Mouse (Mus musculus): Measurements from ENCODE around the gene Abcg3.
A peak's percentile ranks its signal among the peaks of the same experiment; 100 is the strongest.
"Not testable (repeated sequence)": the region's sequence is repeated elsewhere in the genome, so short reads cannot be mapped to it uniquely, and the experiment has no call there.

Abcg3 gene

DNA sequence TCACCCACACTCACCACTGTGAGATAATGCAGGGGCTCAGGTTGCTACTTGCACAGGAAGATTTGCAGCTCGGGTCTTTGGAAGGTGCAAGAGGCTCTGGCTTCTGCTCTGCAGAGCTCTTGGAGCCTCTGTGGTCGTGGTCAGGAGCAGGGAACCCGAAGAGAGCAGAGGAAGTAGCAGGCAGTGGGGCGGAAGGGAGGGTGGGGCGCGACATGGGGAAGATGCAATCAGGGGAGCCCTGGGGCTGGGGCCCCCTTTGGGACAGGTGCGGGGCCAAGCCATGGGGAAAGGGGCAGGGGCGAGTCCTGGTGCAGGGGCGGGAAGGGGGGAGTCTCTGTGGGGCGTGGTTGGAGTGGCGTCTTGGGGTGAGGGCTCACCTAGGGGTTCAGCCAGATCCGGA lies at the start of gene Abcg3:
TSS of gene Abcg3 (minus strand) at position 184 of the 400 bp plus-strand sequence.
- peak; percentile 32 to 37 for DNase-seq

DNA sequence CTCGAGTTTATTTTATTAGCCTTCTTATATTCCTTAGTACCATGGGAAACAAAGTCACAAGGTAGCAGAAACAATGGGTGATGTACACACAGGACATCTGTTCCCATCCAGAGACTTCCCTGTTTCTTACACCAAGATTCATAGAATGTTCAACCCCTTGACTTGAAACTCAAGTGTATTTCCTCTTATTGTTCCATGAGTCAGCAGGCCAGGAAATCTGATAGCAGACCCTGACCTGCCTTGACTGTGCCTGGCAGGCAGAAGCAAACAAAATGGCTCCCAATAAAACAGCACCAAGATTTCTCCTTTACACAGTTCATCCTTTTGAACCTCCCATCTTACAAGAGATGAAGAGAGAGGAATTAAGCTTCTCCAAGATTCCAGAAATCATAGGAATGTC lies 30.0 kb upstream of the Abcg3 start:
- no peak for DNase-seq

DNA sequence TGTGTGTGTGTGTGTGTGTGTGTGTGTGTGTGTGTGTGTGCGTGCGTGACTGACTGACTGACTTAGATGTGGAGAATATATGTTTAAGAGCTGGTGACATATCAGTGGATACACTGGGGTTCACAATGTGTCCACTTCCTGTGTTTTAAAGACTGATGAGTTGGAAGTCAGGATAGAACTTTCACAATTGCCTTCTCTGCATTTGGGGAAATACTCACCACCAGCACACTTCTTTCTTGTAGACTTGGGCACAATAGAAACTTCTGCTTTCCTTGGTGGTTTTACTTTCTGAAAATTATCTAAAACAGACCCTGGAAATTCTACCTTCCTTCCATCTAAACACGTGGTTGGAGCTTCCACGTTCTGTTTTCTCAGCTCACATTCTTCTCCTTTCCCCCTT lies 29.1 kb upstream of the Abcg3 start:
- no peak for DNase-seq

DNA sequence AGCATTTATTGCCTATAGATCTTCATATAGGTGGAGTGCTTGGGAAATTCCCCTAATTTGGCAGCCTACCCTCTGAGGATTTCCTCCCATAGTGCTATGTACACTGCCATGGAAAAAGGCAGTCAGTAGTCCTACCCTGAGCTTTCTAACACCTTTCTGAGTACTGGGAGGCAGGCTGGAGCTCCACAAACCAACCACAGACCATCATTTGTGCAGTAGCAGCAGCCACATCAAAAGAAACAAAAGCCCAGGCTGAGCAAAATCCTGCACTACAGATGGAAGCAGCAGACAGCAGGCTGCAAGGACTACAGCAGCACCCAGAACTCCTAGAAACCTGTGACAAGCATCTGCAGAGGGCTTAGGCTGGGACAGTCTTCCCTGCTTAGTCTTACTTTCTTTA lies 27.9 kb upstream of the Abcg3 start:
- no peak for DNase-seq

DNA sequence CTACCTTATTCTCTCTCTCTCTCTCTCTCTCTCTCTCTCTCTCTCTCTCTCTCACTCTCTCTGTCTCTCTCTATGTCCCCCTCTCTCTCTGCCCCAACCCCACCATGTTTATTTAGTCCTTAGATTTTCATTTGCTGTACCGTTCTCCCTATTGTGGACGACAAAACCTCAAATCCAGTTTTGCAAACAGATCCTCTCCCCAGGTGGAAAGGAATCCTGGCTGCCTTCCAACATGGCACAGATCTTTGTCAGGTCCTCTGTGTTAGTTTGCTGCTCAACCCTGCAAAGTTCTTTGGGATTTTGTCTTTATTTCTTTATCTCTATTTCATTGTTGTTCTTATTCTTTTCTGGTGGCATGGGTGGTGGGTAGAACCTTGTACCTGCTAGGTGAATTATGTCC lies 6.9 kb upstream of the Abcg3 start:
- DNase-seq, result no peak

DNA sequence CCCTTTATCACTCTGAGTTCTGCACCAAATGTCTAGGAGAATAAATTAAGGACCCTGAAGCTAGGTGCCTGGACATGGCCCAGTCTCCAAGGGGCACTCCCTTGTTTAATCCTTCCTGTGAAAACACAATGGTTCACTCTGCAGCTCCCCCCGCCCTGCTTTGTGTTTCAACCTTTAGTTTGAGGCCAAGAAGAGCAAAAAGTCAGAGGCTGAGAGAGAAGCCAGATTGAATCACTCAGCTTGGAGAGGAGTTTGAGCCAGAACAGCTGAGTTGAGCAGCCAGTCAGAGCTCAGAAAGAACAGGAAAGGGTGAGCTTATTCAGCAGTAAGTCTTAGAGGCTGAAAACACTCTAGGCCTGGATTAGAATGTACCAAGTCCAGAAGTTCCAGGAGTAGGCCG lies 5.5 kb upstream of the Abcg3 start:
- no peak for DNase-seq

DNA sequence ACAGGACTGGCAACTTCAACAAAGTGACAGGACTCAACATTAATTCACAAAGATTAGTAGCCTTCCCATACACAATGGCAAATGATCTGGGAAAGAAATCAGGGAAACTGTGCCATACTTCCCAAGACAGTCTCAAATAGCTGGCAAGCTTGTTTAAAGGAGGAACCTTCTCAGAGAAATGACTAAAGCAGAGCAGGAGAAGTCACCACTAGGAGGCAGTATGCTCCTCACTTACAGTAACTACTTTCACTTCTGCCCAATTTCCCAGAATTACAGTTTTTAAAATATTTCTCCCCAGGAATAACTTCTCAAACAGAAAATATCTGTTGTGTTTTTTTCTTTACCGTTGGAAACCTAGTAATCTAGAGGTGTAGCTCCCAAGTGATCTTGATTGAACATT lies 4.2 kb upstream of the Abcg3 start:
- DNase-seq, result peak; percentile 59 to 64

DNA sequence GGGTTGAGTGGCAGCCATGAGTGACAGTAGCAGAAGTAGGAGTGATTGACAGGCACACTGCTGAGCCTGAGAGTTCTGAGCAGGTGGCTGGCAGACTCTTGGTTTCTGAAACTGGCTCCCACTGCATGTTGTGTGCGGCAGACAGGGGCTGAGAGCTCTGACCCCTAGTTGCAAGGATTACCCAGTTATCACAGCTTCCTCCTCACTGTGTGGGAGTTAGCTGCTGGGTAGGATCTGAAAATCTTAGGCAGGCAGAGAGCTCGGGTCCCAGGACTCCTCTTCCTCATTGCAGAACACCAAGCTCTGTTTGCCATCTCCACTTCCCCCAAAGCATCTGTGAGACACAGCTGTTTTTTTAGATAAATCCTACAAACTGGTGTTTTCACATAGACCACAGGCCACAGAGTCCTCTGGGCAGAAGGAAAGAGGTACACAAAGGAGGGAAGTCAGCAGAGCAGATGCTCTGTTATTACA lies 3.4 kb downstream of the Abcg3 start:
- no peak for DNase-seq

DNA sequence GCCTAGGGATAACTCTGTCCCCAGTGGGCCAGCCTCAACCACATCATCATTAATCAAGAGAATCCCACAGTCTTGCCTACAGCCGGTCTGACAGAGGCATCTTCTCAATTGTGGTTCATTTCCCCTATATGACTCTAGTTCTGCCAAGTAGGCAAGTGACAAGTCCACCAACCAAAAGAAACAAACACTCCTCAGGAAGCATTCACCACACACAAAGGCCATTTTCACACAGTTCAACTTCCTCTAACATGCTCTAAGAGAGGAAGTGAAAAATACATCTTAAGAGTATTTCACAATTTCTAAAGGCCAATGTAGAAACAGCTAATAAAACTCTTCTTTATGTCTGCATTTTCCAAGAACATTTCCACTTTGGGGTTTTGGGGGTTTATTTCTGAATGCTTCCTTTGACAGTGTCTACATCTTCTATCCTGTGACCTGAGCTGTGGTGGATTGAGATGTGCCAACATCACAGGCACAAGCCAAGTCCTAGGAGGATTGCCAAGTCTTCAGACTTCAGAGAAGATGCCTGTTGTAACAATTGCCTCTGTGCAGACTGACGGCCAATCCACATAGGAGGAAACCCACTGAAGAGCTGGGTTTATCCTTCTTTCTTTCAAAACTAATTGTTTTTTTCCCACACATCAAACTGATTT lies 24.3 kb downstream of the Abcg3 start:
- DNase-seq, result peak; percentile 37 to 39

DNA sequence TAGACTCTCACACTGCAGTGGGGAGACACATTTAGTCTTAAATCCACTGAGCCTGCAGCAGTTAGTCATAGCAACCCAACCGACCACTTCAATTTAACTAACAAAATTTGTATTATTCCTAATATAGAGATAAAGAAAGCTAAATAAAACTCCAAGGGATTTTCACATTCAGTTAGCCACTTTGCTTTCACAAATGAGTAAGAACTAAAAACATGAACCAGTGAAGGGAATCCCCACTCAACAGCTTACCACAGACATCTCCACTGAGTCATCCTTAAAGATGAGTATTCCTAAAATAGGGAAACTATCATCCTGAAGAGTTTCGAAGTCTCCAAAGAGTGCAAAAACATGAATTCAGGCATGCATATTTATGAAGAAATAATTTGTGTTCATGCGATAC lies 27.3 kb downstream of the Abcg3 start:
- DNase-seq, result no peak

DNA sequence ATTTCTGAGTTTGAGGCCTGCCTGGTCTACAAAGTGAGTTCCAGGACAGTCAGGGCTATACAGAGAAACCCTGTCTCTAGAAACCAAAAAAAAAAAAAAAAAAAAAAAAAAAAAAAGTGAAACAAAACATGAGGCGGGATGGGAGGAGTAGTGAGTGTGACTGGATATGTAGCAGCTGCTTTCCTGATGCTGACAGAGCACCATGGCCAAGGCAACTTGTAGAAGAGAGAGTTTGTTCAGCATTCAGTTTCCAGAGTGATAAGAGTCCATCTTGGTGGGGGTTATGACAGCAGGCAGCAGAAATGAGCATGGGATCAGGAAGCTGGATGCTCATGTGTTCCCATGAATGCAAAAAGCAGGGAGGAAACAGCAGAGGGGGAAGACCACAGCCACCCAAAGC lies 35.6 kb downstream of the Abcg3 start:
- no peak for DNase-seq

DNA sequence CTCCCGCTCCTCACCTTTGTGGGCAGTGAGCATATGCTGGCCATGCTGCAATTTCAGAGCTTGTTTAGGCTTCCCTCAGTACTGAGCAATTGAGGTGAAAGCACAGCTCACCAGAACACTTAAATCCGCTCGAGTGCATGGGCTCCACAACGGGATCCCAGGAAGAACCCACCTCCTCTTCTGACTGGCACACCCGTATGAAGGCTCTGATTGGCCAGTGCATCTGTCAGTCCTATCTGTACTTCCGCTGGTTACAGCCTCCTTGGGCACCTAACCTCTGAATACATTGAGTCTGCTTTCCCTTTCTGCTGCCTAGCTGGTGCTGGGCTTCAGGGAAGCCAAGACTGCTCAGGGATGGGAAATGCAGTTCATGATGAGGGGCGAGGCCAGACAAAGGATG lies 48.4 kb downstream of the Abcg3 start:
- no peak for DNase-seq

DNA sequence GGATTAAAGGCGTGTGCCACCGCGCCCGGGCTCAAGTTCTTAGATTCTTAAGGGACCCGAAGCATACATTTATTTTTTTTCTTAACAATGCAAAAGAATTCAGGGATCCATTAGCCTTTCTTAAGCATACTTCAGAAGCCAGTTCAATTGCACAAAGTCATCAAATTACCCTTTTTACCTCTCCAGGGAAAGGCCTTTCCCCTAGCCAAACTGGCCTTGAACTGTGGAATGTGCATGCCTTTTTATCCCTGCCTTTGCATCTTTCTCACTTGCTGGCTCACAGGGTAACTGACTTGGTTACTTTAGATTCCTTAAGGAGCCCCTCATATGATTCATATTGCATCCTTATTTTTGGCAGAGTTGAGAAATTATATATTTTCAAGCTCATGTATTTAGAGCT lies 76.0 kb downstream of the Abcg3 start:
- not testable (repeated sequence) for DNase-seq
